Mouse (Mus musculus) layer of hippocampus, adult 9-11 months (tissue): ENCODE measurements at regions not wholly inside any gene's neighbourhood (a gene's known extent, or its start where the extent isn't known, plus 50 kb on each side); places are given as distances from the start of the nearest gene placed in this dataset.

Experiments used
- DNase-seq: peaks from one replicate; pipeline ENCODE4 v3.0.0; 2022

- DNase-seq = peak; percentile 12
Measured at GRCm38 (mm10) chr2:98538690-98539089, 123.3 kb upstream of the Gm10801 start.

- no peak for DNase-seq
Measured at GRCm38 (mm10) chr2:98565871-98566270, 96.2 kb upstream of the Gm10801 start.
